Mouse (Mus musculus) cerebellum, adult 9-11 months (tissue): Measurements from ENCODE around the gene Ogdh.
A peak's percentile ranks its signal among the peaks of the same experiment; 100 is the strongest.

ENCODE experiments used
- DNase-seq: peaks from one replicate; pipeline ENCODE4 v3.0.0; 2022

Gene Ogdh

GRCm38 (mm10) chr11:6296077-6296476 is 4.6 kb downstream of the Ogdh start:
- no peak for DNase-seq

GRCm38 (mm10) chr11:6299435-6299834 is 8.0 kb downstream of the Ogdh start:
- DNase-seq, result no peak

- DNase-seq, result no peak
Measured at GRCm38 (mm10) chr11:6302793-6303192, 11.4 kb downstream of the Ogdh start.

- DNase-seq, result no peak
Measured at GRCm38 (mm10) chr11:6305943-6306430, 14.6 kb downstream of the Ogdh start.

GRCm38 (mm10) chr11:6308181-6308580 is 16.7 kb downstream of the Ogdh start:
- DNase-seq, result no peak

- no peak for DNase-seq
Measured at GRCm38 (mm10) chr11:6313874-6314406, 22.5 kb downstream of the Ogdh start.

- peak; percentile 39 for DNase-seq
Measured at GRCm38 (mm10) chr11:6316821-6317220, 25.4 kb downstream of the Ogdh start.

GRCm38 (mm10) chr11:6318559-6318958 is 27.1 kb downstream of the Ogdh start:
- peak; percentile 65 for DNase-seq

GRCm38 (mm10) chr11:6319374-6319773 is 27.9 kb downstream of the Ogdh start:
- DNase-seq, result no peak

GRCm38 (mm10) chr11:6322086-6322485 is 30.7 kb downstream of the Ogdh start:
- no peak for DNase-seq

- DNase-seq, result no peak
Measured at GRCm38 (mm10) chr11:6323348-6323747, 31.9 kb downstream of the Ogdh start.

GRCm38 (mm10) chr11:6331256-6331655 is 39.8 kb downstream of the Ogdh start:
- DNase-seq, result no peak

GRCm38 (mm10) chr11:6332606-6333005 is 41.2 kb downstream of the Ogdh start:
- DNase-seq, result no peak

GRCm38 (mm10) chr11:6333403-6333802 is 42.0 kb downstream of the Ogdh start:
- no peak for DNase-seq

GRCm38 (mm10) chr11:6335321-6335720 is 43.9 kb downstream of the Ogdh start:
- DNase-seq, result no peak

- no peak for DNase-seq
Measured at GRCm38 (mm10) chr11:6336689-6337088, 45.3 kb downstream of the Ogdh start.

- no peak for DNase-seq
Measured at GRCm38 (mm10) chr11:6345956-6346355, 54.5 kb downstream of the Ogdh start.

- no peak for DNase-seq
Measured at GRCm38 (mm10) chr11:6346966-6347365, 55.5 kb downstream of the Ogdh start.

- peak; percentile 66 for DNase-seq
Measured at GRCm38 (mm10) chr11:6348681-6349200, 57.3 kb downstream of the Ogdh start.

- no peak for DNase-seq
Measured at GRCm38 (mm10) chr11:6349586-6349985, 58.2 kb downstream of the Ogdh start.

- DNase-seq, result no peak
Measured at GRCm38 (mm10) chr11:6355106-6355505, 63.7 kb downstream of the Ogdh start.

- no peak for DNase-seq
Measured at GRCm38 (mm10) chr11:6364581-6365275, 73.3 kb downstream of the Ogdh start.

- peak; percentile 75 for DNase-seq
Measured at GRCm38 (mm10) chr11:6365885-6366284, 74.5 kb downstream of the Ogdh start.

- DNase-seq, result no peak
Measured at GRCm38 (mm10) chr11:6366434-6366833, 75.0 kb downstream of the Ogdh start.

- DNase-seq, result no peak
Measured at GRCm38 (mm10) chr11:6367156-6367555, 75.7 kb downstream of the Ogdh start.
